Mouse (Mus musculus): ENCODE data around the gene Prkn.

DNA sequence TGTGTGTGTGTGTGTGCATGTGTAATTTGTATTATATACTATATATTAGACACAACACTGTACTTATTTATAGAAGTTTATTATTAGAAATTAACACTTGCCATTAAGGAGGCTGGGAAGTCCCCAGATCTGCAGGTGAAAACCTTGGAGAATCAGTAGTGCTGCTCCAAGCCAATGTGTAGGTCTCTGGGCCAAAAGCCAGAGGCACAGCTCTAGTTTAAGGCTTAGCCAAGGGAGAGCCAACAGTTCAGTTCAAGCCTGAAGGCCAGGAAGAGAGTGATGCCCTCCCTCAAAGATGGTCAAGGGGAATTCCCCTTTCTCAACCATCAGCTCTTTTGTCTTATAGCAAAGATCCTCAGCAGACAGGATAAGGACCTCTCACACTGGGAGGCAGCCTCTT is 230.8 kb downstream of the Prkn start:
- TF ChIP-seq HCFC1 (IDR thresholded peaks at IDR 0.05; ENCODE audit: borderline replicate concordance, insufficient read depth, low read length) (no peak), ZC3H11A (IDR thresholded peaks at IDR 0.05; ENCODE audit: borderline replicate concordance, low read depth, low read length) (no peak), CHD2 (IDR thresholded peaks at IDR 0.05; ENCODE audit: low read depth, low read length) (no peak)
